8 mouse cellular contexts compared by ENCODE assay signal in genomic region chr10:14207616-14208015, GRCm38 (mm10).
A peak's percentile ranks its signal among the peaks of the same experiment; 100 is the strongest.
DNase-seq lines count a peak whose midpoint lies in the region; ATAC-seq and TF ChIP-seq lines count a peak whose summit lies in the region.

No protein-coding gene starts in this region.

- H3K4me3 ChIP-seq in hindbrain, embryonic 14.5 days (replicated peaks; ENCODE audit: low read length), result no peak overlapping the region
- H3K4me3 ChIP-seq in stomach, postnatal 0 days (ENCODE audit: low read depth, low read length), result no peak overlapping the region

- no peak overlapping the region for H3K9ac ChIP-seq in hindbrain, embryonic 14.5 days
- H3K9ac ChIP-seq in stomach, postnatal 0 days (ENCODE audit: low read length), result no peak overlapping the region

- TF ChIP-seq CTCF in stomach, postnatal 0 days (IDR thresholded peaks at IDR 0.05; ENCODE audit: low read depth), result no peak

- intact Hi-C loops in heart, postnatal 25 days (cut with DNase I), result loop anchor here (10.0 kb wide), 1 partner anchor 293 kb away; no protein-coding TSS in a partner anchor

- H3K36me3 ChIP-seq in hindbrain, embryonic 14.5 days (replicated peaks; ENCODE audit: control insufficient read depth, insufficient read depth), result no peaks in the 10 kb centered on the region
- no peaks in the 10 kb centered on the region for H3K36me3 ChIP-seq in stomach, postnatal 0 days (ENCODE audit: control insufficient read depth, insufficient read depth, low read length)

- 61% methylated on average over 5 of the region's 5 CpGs for WGBS in hindbrain, embryonic 14.5 days
- WGBS in stomach, postnatal 0 days, result 41% methylated on average over 5 of the region's 5 CpGs

- no peak overlapping the region for H3K27ac ChIP-seq in hindbrain, embryonic 14.5 days
- no peak overlapping the region for H3K27ac ChIP-seq in stomach, postnatal 0 days (replicated peaks)

- H3K27me3 ChIP-seq in hindbrain, embryonic 14.5 days (ENCODE audit: control insufficient read depth, insufficient read depth, low read length), result no peaks in the 10 kb centered on the region
- H3K27me3 ChIP-seq in stomach, postnatal 0 days (ENCODE audit: control insufficient read depth, insufficient read depth, low read length), result no peaks in the 10 kb centered on the region

- no peak for TF ChIP-seq EP300 in stomach, postnatal 0 days (optimal IDR thresholded peaks at IDR 0.05)

- no peaks in the 10 kb centered on the region for H3K4me1 ChIP-seq in hindbrain, embryonic 14.5 days (replicated peaks; ENCODE audit: control insufficient read depth, insufficient read depth, low read length)
- no peaks in the 10 kb centered on the region for H3K4me1 ChIP-seq in stomach, postnatal 0 days (replicated peaks; ENCODE audit: control insufficient read depth, insufficient read depth)

- no peak for ATAC-seq in hindbrain, embryonic 14.5 days (ENCODE audit: low FRiP score)
- ATAC-seq in stomach, postnatal 0 days (ENCODE audit: low FRiP score, low TSS enrichment), result no peak

- peak; percentile 19 for DNase-seq in kidney, adult 9 months
- DNase-seq in kidney, postnatal 4 days, result no peak
- DNase-seq in MN1 (ENCODE audit: low spot score), result peak; percentile 59
- peak; percentile 19 for DNase-seq in heart, postnatal 25 days (ENCODE audit: low spot score)
- DNase-seq in retina, postnatal 1 day, result peak; percentile 44
- no peak for DNase-seq in adrenal gland, adult 2 months
- DNase-seq in hindbrain, embryonic 14.5 days (ENCODE audit: low spot score), result no peak
- no peak for DNase-seq in stomach, postnatal 0 days (ENCODE audit: low spot score)

- no peak overlapping the region for H3K4me2 ChIP-seq in hindbrain, embryonic 14.5 days (replicated peaks)
- no peak overlapping the region for H3K4me2 ChIP-seq in stomach, postnatal 0 days (replicated peaks; ENCODE audit: low read depth)

- H3K9me3 ChIP-seq in hindbrain, embryonic 14.5 days (ENCODE audit: control insufficient read depth, low read length), result no peaks in the 10 kb centered on the region
- H3K9me3 ChIP-seq in stomach, postnatal 0 days (ENCODE audit: control insufficient read depth, low read length), result no peaks in the 10 kb centered on the region

Comparison
In these comparisons a context has a peak if more than half of its experiments do, and no peak if none do; other contexts are left out.
1. DNase-seq: peak in kidney, adult 9 months (single experiment), MN1 (single experiment), heart, postnatal 25 days (single experiment) and retina, postnatal 1 day (single experiment); none in kidney, postnatal 4 days (0 of 2), adrenal gland, adult 2 months (single experiment), hindbrain, embryonic 14.5 days (single experiment) and stomach, postnatal 0 days (single experiment).